Mouse (Mus musculus) embryonic fibroblast, embryonic 13.5 days (primary cell): ENCODE measurements around the gene Cckbr.

ENCODE experiments used
- CTCF ChIP-seq: IDR thresholded peaks from 2 replicates; pipeline ENCODE4 v1.5.1; 2011; ENCODE audit warnings: mild to moderate bottlenecking, control low read depth, low read length, moderate library complexity, borderline replicate concordance; ENCODE audit not compliant: insufficient read depth
- POLR2A ChIP-seq: IDR thresholded peaks from 2 replicates; pipeline ENCODE4 v1.6.1; 2011; ENCODE audit warnings: low read depth, mild to moderate bottlenecking, control low read depth, low read length, moderate library complexity

DNA sequence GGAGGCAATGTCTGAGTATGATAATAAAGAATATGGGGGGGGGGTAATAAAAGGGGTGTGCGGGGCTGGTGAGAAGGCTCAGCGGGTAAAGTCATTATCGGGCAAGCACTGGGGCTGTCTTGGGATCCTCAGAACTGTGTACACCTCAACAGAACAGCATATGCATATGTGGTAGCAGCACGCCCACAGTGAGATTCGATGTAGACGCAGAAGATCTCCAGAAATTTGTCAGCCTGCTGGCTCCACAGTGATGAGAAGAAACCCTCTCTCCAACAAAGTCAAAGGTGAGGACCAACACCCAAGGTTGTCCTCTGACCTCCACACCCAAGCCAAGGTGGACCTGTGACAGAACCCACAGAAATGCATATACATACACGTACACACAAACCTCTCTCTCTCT, 9.0 kb upstream of the Cckbr start:
- TF ChIP-seq CTCF (no peak), POLR2A (no peak)
